Mouse (Mus musculus): Measurements from ENCODE around the gene Prpf38b.

DNA sequence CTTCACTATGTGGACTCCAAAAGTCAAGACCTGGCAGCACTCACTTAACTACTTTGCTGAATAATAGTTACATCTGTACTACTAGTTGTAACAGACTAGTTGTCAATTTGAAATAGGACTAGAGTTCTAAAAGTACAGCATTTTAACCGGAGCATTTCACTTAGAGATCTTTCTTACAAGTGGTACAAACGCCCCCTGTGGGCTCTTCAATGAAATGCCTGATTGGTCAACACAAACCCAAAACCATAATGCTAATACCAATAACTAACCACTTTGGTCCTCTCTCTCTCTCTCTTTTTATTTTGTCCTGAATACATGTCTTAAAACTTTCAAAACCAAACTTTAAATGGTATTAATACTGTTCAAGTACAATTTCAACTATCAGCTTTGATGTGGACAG, 9.5 kb downstream of the Prpf38b start:
- TF ChIP-seq POLR2A (IDR thresholded peaks at IDR 0.05; ENCODE audit: low read depth, low read length) (no peak; the same call in 1 of the 2 replicates), USF1 (IDR thresholded peaks at IDR 0.05; ENCODE audit: low read depth, low read length) (no peak), CTCF (conservative IDR thresholded peaks at IDR 0.05 in 1 of 2, IDR thresholded peaks at IDR 0.05 in 1 of 2; ENCODE audit: low read depth in 2 of 2, low read length in 2 of 2) (peak; percentile 26 to 64; a peak in 3 of 4 replicates), UBTF (IDR thresholded peaks at IDR 0.05; ENCODE audit: low read depth, low read length) (no peak)
